Mouse (Mus musculus): ENCODE measurements around the gene Loxl3.

Loxl3 gene

DNA sequence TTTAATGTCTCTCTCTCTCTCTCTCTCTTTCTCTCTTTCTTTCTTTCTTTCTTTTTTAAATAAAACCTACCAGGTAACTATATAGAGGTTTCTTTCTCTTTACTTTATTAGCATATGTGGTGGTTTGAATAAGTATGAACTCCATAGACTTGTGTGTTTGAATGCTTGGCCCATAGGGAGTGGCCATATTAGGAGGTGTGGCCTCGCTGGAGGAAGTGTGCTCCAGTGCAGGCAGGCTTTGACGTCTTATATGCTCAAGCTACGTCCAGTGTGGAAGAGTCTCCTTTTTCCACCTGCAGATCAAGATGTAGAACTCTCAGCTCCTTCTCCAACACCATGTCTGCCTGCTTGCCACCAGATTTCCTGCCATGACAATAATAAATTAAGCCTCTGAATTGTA lies 14.9 kb upstream of the Loxl3 start:
- no peak for DNase-seq

DNA sequence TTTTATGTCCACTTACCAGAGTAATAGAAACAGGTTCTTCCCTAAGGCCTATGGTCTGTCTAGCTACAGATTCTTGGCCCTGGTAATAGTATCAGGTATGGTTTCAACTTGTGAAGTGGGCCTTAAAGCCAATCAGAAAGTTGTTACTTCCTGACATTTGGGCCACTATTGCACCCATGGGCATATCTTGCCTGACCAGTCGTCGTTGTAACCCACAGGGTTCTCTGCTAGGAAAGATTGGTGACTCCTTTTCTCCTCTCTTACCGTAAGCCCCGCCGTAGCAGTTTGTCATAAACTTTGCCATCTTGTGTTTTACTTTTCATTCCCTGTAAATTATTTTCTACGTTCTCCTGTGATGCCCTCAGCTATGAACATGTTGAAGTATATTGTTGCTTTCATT lies 13.9 kb upstream of the Loxl3 start:
- DNase-seq = no peak

DNA sequence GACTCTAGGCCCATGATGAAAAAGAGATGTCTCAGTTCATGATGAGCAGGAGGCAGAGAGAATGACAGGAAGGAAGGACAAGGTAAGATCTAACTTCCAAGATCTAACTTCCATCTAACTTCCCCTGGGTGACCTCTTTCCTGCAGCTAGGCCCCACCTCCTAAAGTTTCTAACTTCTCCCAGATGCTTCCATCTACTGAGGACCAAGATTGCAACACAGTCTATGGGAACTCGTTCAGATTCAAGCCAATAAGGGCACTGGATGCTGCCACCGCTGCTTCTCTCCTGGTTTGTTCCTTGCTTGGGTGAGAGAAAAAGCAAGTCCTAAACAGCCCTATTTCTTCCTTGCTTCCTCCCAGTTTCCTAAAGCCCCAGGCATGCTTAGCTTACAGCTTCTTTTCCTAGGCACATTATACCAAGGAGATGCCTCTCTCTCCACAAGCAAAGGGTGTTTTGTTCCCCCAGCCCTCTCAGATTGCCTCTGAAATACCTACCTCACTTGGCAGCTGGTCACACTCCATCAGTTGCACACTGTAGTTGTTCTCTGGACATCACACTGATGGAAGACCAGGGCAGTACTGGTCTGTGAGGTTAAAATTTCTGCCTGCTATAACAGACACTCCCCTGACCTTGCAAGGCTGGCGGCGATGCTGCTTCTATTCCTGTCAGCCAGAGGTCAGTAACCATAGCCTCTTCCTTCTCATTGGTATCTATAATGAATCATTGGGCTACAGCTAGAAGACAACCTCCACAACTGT lies 13.0 kb upstream of the Loxl3 start:
- DNase-seq = no peak

DNA sequence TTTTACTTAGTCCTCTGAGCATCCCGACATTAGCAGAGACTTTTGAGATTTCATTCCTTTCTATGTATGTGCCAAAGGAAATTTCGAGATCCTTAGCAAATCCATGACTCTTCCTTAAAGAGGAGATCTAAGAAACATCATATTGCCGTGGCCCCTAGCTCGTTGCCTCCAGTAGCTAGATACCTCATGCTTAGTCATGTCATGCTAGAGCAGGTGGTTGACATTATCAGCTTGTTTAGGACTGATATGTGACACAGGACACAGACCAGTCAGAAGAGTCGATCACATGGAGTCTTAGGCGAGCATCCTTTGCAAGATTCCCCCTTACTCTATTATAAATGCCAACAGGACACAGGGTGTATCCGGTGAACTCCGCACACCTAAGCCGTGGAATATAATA lies 11.0 kb upstream of the Loxl3 start:
- no peak for DNase-seq

DNA sequence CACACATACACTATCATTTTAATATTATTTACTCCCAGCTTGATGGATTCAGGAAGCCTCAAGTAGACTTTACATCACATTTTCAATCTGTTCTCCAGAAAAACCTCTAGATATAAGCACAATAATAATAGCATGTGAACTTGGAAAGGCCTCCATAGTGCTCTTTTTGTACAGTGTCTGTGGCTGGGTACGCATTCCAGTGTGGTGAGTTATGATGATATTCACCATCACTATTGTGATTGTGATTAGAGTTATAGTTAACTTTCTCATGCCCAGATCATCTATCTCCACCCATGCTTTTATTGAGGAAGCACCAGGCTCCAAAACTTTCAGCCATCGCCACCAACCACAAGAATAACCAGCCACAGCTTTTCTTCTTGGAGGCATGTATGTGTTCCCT lies 10.2 kb upstream of the Loxl3 start:
- no peak for DNase-seq

DNA sequence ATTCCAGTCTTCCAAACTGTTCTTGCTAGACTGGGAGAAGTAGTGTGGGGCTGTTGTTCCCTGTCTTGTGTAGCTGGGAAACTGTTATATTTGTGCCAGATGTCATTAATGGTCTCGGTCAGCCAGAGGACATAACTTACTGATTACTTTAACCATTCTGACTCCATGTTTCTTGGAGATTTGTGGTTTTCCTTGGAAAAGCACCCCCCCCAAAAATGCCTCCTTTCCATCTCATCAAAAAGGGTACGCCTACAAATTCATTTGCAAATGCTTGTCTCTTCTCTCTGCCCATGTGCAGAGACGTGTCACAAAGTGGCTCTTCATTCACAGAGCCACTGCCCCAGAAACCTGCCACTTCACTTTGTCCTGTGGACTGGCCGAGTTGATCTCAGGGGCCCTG lies 9.6 kb upstream of the Loxl3 start:
- no peak for DNase-seq

DNA sequence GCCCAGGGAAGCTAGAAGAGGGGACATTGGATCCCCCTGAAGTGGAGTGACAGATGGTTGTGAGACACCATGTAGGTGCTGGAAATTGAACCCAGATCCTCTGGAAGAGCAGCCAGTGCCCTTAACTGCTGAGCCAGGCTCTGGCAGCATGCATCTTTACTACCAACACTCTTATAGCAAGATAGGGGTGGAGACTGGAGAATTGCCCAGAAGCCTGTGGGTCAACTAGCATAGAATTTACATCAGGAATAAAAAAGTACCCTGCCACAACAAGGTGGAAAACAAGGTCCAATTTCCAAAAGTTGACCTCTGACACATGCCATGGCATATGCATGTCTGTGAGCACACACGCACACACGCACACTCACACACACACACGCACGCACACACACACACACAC lies 8.8 kb upstream of the Loxl3 start:
- no peak for DNase-seq

DNA sequence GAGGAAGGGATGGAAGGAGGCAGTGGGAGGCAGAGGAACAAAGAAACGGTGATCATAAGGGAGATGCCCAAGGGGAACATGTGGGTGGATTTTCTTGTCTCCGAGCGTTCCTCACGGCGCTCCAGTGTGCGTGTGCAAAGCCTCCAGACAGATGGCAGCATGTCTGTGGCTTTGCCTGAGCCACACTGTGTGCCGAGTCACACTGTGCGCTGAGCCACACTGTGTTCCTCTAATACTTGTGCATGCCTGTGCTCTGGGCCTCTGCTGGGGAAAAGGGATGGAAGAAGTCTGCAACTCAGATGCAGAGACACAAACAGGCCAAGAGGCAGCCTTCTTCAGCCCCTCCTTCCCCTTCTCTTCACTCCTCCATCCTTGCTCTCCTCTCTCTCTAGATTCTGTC lies 6.7 kb upstream of the Loxl3 start:
- no peak for DNase-seq

DNA sequence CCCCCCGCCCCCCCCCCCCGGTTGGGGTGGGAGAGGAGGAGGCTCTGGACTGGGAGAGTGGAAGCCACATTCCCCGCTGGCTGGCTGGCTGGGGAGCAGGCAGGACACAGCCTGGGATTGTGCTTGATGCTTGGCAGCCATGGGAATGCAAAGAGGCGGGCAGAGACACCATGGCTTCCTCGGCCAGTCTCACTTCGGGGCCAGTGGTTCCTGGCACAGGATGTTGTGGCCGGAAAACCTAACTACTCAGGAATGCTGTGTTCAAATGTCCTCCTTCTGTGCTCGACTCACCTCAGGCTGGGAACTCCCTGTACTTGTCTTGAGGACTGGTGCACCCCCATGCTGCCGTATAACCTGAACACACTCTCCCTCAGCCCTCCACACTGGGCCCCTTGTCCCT lies 6.3 kb upstream of the Loxl3 start:
- no peak for DNase-seq

DNA sequence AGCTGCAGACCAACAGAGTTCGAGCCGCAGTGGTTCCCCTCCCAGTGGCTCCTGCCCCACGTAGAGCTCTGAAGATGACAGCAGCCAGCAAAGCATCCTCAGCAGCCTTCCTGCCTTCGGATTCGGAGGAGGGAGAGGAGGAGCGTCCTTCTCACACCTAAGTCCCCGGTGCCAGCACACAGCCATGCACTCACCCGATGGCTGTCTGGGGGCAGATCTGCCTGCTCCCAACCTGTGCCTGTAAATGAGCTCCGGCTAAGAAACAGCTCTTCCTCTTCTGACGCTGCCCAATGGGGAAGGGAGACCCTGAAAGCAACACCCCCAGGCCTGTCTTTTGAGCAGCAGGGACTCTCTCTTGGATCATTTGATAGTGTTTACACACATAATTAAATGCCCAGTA lies 4.2 kb upstream of the Loxl3 start:
- no peak for DNase-seq

DNA sequence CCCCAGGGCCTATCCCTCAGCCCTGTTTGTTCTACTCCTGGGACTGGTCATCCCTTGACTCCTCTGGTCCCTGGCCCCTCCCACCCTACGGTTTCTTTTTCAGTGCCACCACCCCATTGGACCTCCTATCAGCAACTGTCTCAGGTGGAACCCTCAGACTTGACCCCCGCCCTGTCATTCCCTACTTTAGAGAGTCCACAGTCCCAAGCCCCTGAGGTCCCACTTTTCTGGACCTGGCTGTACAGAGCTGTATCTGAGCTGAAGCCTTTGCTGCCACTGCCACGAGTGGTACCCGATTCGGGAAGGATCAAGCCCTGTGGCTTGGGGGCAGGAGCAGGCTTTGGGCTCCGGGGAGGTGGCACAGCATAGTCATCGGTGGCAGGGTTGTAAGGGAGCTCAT lies 2.9 kb upstream of the Loxl3 start:
- DNase-seq = no peak

DNA sequence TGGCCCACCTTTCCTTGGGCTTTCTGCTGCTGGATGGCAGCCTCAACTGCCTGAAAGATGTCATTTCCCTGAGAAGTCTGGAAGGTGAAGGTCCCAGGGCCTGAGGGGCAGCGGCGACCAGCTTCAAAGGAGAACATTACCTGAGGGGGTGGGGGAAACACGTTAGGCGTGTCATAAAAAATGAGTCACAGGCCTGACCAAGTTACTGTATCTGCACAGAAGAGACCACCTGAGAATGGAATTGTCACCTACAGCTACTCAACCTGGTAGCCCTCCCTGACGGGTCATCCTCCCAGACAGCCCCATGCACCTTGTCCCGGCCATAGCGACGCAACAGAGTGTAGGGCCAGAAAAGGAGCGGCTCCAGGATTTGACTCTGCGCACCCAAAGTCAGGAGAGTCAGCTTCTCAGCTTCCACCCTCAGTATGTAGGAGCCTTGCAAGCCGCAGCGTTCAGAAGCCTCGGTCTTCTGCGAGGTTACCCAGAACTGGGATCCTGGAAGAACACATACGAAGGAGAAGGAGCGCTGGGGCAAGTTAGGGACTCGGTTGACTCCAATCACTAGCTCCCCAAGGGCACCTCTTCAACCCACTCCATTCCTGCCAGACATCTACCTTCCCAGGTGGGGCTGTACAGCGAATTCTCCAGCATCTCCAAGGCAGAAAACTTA lies 1.9 kb upstream of the Loxl3 start:
- DNase-seq = no peak

DNA sequence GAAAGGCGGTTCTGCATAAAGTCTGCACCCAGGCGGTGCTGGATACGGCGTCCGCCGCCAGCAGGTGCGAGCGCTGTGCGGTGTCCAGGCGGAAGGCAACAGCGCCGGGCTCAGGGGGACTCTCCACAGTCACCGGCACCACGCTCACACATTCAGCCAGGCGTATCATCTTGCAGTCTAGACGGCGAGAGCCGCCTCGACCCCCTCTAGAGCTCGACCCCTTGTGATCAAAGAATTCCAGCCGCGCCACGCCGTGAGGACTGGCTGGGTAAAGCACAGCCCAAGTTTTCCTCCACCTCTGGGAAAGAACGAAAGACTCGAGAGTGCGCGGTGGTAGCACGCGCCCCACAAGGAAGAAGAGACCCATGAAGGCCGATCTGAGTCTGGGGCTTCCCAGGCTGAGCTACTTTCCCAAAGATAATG lies 1.2 kb upstream of the Loxl3 start:
- DNase-seq = peak; percentile 67

DNA sequence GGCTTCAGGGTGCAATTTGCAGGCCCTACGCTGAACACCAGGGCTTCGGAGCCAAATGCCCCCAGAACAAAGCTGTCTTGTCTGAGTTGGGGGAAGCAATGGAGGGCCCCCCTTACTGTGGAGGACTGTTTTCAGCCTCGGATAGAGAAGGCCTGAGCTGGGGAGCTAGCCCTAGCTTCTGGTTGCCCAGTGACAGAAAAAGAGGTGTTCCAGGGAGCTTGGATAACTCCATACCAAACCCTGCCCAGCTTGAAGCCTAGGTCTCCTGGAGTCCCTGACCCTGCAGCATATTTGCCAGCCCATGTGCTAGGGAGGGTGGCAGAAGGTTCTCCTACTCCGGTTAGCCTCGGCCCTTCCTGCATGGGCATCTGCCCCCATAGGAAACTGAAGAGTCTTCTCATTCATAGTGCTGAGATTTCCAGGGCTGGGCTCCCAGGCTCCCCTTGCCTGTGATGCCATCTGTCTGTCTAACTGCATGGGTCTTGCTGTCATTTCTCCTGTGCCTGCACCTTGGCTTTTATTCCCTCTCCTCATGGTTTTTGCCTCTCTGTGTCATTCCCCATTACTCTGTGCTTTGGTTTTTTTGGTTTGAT lies 586 bp downstream of the Loxl3 start:
- no peak for DNase-seq

DNA sequence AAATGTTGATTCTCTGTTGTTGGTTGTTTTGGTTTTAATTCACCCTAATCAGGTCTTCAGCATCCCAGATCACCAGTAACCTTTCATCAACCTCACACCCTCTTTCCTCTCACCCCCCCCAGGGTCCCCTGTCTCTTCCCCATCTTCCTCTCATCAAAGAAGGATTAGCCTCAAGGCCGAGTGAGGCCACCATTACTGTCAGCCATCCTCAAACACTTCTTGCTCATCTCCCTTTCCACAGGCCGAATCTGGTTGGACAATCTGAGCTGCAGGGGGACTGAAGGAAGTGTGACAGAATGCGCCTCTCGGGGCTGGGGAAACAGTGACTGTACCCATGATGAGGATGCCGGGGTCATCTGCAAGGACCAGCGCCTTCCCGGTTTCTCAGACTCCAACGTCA lies 3.2 kb downstream of the Loxl3 start:
- DNase-seq = no peak

DNA sequence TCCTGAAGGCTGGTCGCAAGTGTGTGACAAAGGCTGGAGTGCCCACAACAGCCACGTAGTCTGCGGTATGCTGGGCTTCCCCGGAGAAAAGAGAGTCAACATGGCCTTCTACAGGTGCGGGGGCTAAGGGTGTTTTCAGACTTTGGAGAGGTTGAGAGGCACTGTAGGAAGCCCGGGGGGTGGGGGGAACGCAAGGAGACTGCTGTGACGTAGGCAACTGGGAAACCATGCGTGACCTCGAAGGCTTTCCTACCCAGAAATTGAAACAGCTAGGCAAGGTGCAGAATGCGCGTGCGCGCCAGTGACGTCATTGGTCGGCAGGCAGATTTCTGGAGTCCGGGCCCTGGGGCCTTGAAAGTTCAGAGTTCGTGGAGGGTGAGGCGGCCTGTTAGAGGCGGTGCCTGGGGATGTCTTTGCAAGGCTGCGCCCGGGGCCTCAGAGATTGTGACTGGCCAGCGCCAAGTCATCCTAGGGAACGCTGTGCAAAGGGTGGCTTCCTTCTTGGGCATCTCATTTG lies 4.6 kb downstream of the Loxl3 start:
- DNase-seq = peak; percentile 93

DNA sequence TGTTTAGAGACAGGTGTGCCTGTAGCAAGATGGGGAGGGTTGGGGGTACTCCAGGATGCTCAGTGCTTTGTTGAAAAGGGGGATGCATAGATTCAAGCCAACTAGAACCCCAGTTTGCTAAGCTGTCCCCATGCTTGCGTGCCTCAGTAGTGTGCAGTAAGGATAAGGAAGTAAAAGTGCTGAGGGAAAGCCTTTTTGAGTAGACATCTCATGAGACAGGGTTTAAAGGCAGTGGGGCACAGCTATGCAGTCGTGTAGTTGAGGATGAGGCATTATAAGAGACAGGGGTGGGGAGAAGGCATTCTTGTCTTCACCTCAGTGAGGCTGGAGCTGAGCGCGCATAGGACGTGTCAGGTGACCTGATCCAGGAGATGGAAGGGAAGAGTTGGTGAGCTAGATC lies 6.6 kb downstream of the Loxl3 start:
- no peak for DNase-seq

DNA sequence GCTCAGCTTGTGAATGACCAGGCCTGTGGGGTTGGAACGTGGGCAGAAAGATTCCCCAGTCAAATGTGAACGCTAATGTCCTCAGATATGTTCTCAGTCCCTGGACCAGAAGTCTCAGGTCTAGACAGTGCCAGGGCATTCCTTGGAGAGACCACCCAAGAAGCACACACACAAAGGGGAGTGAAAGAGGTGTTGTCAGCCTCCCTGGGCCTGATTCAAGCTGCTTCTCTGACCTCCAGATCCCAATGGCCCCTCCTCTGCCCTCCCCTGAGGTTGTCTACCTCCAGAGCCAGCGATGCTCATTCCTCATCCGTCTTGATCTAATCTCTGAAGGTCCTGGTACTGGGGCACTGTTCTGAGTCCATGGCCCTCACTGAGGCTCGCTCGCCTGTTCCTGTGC lies 9.6 kb downstream of the Loxl3 start:
- no peak for DNase-seq

DNA sequence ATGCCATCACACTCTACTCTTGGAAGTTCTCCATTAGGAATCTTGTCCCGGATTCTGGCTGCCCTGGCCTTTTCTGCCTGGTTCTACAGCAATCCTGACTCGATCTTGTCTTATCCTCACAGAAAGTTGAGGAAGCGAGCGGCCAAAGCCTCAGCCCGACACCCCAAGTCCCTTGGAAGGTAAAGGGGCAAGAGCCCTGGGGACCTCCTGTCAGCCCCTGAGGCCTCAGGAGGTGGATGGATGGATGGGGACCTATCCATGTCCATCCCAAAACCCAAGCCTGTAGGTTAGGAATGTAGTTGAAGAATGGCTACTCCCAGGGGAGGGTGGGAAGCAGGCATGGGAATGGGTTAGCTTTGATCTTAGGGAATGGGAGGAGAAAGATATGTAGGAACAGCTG lies 10.0 kb downstream of the Loxl3 start:
- no peak for DNase-seq

DNA sequence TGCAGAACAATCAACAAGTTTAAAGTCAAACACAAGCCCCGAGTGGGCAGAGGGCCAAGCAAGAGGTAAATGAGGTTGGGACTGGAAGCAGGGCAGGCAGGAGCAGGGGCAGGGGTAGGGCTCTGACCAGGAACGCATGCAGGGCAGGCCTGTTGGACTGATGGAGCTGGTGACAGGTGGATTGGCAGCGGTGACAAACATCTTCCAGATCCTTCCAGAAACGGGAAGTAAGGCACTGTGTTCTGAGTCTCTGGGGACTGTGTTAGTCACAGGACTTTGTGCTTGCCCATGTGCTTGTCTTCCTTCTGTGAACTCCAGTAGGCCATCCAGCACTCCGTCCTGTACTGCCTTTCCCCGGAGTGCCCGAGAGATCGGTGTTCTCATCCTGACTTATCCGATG lies 10.8 kb downstream of the Loxl3 start:
- DNase-seq = no peak

DNA sequence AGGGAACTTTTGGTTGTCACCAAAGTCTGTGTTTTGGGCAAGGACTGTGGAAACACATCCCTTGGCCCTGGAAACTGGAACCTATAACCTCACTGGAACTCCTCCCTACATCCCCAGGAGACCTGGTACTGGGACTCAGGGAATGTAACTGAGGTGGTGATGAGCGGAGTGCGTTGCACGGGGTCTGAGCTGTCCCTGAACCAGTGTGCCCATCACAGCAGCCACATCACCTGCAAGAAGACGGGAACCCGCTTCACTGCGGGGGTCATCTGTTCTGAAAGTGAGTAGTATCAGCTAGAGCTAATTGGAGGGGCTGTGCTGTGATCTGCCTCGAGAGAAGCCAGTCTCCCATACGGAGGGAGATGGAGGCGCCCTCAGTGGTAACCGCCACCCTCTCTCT lies 15.4 kb downstream of the Loxl3 start:
- no peak for DNase-seq

DNA sequence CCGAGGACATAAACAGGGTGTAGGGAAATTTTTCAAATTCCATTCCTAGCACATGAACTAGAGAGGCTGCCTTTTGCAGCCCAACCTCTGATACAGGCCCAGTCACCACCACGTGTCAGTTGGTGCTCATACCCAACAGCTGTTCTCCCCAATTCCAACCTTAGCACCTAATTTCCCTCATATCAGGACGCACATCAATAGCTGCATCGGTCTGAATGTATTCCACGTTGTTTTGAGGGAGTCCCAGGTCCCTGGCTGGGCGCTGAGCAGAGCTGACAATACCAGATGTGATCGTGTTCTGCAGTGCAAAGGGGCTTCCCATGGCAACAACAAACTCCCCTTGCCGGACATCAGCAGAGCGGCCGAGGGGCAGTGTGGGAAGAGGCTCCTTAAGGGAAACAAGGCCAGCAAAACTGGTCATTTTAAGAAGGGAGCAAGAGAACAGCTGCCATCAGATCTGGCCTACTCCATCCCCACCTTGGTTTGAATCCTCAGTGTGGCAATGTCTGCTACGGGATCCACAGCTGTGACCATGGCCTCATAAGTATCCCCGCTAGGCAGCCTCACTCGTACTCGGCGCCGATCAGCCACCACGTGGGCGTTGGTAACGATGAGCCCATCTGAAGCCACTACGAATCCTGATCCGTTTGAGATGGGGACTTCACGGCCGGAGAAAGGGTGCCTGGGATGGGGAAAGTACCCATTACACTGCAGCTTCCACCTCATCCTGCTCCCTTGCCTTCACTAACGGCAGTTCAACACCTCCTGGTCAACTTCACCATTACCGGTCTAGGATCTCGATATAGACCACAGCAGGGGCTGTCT lies 19.4 kb downstream of the Loxl3 start:
- peak; percentile 33 for DNase-seq

DNA sequence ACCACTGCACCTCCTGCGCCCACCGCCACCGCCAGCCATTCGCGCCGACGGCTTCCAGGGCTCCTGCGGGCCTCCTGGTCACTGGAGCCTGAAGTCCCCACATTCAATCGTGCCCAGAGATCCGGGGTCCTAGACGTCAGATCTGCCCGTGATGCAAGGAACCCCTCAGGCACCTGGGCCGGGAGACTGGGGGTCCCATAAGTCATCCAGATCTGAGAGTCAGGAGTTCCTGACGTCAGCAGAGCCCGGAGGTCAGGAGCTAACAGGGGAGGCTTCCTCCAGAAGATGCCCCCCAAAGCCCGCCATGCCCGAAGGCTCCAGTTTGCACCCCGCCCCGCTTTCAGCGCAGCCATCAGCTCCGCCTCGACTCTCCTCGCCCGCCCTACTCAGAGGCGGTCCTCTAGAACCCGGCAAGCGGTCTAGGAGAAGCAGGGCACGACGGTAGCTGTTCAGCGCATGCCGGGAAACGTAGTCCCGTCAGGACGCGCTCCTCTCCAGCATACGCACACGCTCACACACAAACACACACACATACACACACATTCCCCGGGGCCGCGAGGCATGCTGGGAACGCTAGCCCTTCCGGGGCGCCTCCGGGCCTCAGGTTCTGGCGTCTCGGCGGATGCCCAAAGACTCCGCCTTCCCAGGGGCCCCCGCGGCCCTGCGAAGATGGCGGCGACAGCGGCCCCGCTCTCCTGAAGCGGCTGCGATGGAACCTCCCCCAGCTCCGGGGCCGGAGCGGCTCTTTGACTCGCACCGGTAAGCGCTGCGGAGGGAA lies 20.3 kb downstream of the Loxl3 start, which contains the start of gene Aup1:
TSS of gene Aup1 (plus strand) at position 448 of the 778 bp plus-strand sequence.
- peak; percentile 97 for DNase-seq

All from thymus, postnatal 14 days (tissue).